Mouse (Mus musculus): Measurements from ENCODE around the gene Plxnb2. TPM values are rescaled to one million over a fixed set of nuclear protein-coding genes. Genes with fewer than 3 reads are reported as not detected.

Plxnb2 gene
- polyA plus RNA-seq (2015; fragmentation: Nextera tagmentation; extraction: Ambion mirVana): 123 and 128 TPM in 2 replicates

DNA sequence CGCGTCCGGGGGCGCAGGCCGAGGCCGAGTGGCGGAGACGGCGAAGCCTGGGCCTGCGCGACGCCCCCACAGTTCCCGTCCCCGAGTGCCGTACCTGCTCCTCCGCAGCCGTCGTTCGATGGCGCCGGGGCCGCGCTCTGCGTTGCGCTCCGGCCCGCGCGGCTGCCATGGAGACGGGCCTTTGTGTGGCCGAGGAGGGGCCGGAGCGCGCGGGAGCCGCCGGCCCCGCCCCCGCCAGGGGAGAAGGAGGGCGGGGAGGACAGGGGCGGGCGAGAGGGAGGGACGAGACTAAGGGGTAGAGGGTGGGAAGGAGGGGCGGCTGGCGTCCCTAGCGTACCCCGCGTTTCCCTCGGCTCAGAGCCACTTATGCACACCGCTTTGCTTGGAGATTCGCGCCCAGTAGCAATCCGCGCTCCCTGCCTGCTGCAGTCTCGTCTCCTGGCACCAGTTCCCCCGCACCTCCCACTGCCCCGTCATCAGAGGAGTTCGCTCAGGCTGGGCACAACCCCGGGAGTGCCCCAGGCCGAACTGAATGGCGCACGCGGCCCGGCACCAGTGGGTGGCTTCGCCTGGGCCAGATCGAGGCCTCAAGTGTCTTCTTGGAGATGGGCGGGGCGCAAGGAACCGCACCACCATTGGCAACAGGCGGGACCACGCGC, at the start of gene Plxnb2:
Plxnb2 (minus strand) TSS at position 218 of the 659 bp plus-strand sequence.
- 1% methylated on average over 61 of the region's 72 CpGs for WGBS
- H3K4me2 ChIP-seq: peak within 1 kb of the TSS; percentile 96
- H3K36me3 ChIP-seq: no peaks in the 10 kb centered on the region
- peak; percentile 84 for ATAC-seq (ENCODE audit: borderline replicate concordance, extremely low read depth, low FRiP score, low TSS enrichment)
- no peaks in the 10 kb centered on the region for H3K27me3 ChIP-seq
- H3K4me3 ChIP-seq: peak within 1 kb of the TSS; percentile 87
- H3K4me1 ChIP-seq: peaks cover 57% of the 10 kb centered on the region
- peak within 1 kb of the TSS; percentile 85 for H3K9ac ChIP-seq
- no peaks in the 10 kb centered on the region for H3K9me3 ChIP-seq
- peak within 1 kb of the TSS; percentile 96 for H3K27ac ChIP-seq

GRCm38 (mm10) chr15:89215611-89216233, 35.1 kb upstream of the Plxnb2 start:
- Histone ChIP-seq H3K27ac (no peak overlapping the region), H3K36me3 (peaks cover 7% of the 10 kb centered on the region), H3K9ac (no peak overlapping the region), H3K4me2 (no peak overlapping the region), H3K27me3 (no peaks in the 10 kb centered on the region), H3K9me3 (no peaks in the 10 kb centered on the region), H3K4me1 (peaks cover 11% of the 10 kb centered on the region), H3K4me3 (no peak overlapping the region)
- ATAC-seq (ENCODE audit: borderline replicate concordance, extremely low read depth, low FRiP score, low TSS enrichment): no peak
- WGBS: 81% methylated on average over 2 of the region's 2 CpGs

GRCm38 (mm10) chr15:89214953-89215352, 34.4 kb upstream of the Plxnb2 start:
- no peak overlapping the region for H3K27ac ChIP-seq
- no peaks in the 10 kb centered on the region for H3K27me3 ChIP-seq
- no peaks in the 10 kb centered on the region for H3K9me3 ChIP-seq
- peaks cover 12% of the 10 kb centered on the region for H3K4me1 ChIP-seq
- 90% methylated on average over 3 of the region's 3 CpGs for WGBS
- H3K4me3 ChIP-seq: no peak overlapping the region
- no peak overlapping the region for H3K4me2 ChIP-seq
- H3K9ac ChIP-seq: no peak overlapping the region
- no peak for ATAC-seq (ENCODE audit: borderline replicate concordance, extremely low read depth, low FRiP score, low TSS enrichment)
- peaks cover 7% of the 10 kb centered on the region for H3K36me3 ChIP-seq

GRCm38 (mm10) chr15:89213517-89213916, 32.9 kb upstream of the Plxnb2 start:
- 89% methylated on average over 3 of the region's 3 CpGs for WGBS
- no peak for ATAC-seq (ENCODE audit: borderline replicate concordance, extremely low read depth, low FRiP score, low TSS enrichment)
- H3K9me3 ChIP-seq: no peaks in the 10 kb centered on the region
- no peaks in the 10 kb centered on the region for H3K27me3 ChIP-seq
- no peak overlapping the region for H3K9ac ChIP-seq
- H3K4me3 ChIP-seq: no peak overlapping the region
- H3K4me1 ChIP-seq: peaks cover 14% of the 10 kb centered on the region
- H3K27ac ChIP-seq: no peak overlapping the region
- H3K4me2 ChIP-seq: no peak overlapping the region
- H3K36me3 ChIP-seq: peaks cover 7% of the 10 kb centered on the region

DNA sequence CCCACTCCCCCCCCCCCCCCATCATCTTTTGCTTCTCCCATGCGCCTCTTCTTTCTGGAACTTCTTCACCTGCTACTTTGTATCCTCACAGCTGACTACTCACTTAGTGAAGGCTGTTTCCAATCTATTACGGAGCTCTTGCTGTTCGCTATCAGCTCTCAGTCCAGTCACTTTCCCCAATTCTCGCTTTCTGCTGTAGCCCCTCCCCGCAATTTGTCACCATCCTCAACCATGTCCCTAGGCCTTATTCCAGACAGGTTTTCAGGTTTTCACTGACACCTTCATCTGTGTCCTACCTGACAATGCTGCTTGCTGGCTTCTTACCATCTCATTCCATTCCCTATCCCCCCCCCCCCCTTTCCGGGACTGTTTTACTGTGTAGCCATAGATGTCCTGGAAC, 31.9 kb upstream of the Plxnb2 start:
- Histone ChIP-seq H3K36me3 (peaks cover 7% of the 10 kb centered on the region), H3K27ac (no peak overlapping the region), H3K27me3 (no peaks in the 10 kb centered on the region), H3K4me1 (peaks cover 14% of the 10 kb centered on the region), H3K4me3 (peak overlapping the region; percentile 95), H3K9me3 (no peaks in the 10 kb centered on the region), H3K4me2 (peak overlapping the region; percentile 87), H3K9ac (peak overlapping the region; percentile 91; the same call in 1 of the 2 replicates)
- no peak for ATAC-seq (ENCODE audit: borderline replicate concordance, extremely low read depth, low FRiP score, low TSS enrichment)
- 66% methylated on average over 6 of the region's 6 CpGs for WGBS

GRCm38 (mm10) chr15:89211716-89212461, 31.3 kb upstream of the Plxnb2 start:
- Histone ChIP-seq H3K4me2 (peak overlapping the region; percentile 87), H3K4me1 (peaks cover 14% of the 10 kb centered on the region), H3K4me3 (peak overlapping the region; percentile 95), H3K27me3 (no peaks in the 10 kb centered on the region), H3K36me3 (peaks cover 7% of the 10 kb centered on the region), H3K9ac (peak overlapping the region; percentile 91), H3K27ac (peak overlapping the region; percentile 89), H3K9me3 (no peaks in the 10 kb centered on the region)
- ATAC-seq (ENCODE audit: borderline replicate concordance, extremely low read depth, low FRiP score, low TSS enrichment): peak; percentile 63
- 2% methylated on average over 30 of the region's 35 CpGs for WGBS

GRCm38 (mm10) chr15:89210915-89211715, 30.5 kb upstream of the Plxnb2 start, which contains the start of gene Ppp6r2:
Gene Ppp6r2, plus strand, starts transcription at chr15:89211553.
- Histone ChIP-seq H3K9me3 (no peaks in the 10 kb centered on the region), H3K9ac (peak within 1 kb of the TSS; percentile 91), H3K36me3 (peaks cover 7% of the 10 kb centered on the region; the same call in 1 of the 2 replicates), H3K27me3 (no peaks in the 10 kb centered on the region), H3K4me2 (peak within 1 kb of the TSS; percentile 87), H3K4me1 (peaks cover 14% of the 10 kb centered on the region), H3K4me3 (peak within 1 kb of the TSS; percentile 95), H3K27ac (peak within 1 kb of the TSS; percentile 89)
- ATAC-seq (ENCODE audit: borderline replicate concordance, extremely low read depth, low FRiP score, low TSS enrichment): peak; percentile 85
- WGBS: 6% methylated on average over 23 of the region's 73 CpGs

DNA sequence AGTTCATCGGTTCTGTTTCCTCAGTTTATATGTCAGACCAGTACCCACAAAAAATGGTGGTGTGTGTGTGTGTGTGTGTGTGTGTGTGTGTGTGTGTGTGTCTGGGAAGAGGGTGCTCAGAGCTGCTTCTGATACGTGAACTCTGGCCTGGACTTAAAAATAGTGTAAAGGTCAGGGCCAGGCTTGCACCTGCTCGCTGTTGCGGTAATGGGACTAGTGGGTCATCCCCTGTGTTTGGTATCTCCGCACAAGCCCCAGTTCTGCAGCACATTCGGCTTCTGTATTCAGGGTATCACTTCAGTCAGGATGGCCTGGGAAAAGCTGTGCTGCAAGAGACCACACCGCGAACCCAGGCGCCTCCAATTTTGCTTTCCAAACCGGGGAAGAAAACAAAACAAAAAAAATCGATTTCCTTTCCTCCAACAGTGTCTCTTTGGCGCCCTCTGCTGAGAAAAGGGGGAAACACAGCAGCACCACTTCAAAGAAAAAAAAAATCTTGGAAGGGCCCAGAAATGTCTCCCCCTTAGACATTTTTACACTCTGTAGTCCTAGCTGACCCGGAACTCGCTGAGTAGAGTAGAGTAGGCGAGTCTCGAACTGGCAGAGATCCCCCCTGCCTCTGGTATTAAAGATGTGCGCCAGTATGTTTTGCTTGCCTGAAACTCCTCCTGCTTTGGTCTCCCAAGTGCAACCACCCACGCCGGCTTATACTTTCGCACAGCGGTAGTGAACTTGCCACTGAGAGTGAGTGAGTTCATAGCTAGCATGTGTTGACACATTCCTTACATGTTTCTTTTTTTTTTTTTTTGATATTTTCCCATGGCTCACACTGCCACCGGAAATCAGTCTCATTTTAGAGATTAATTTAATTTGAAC, 29.5 kb upstream of the Plxnb2 start:
- Histone ChIP-seq H3K9me3 (no peaks in the 10 kb centered on the region), H3K9ac (peak overlapping the region; percentile 39), H3K4me3 (peak overlapping the region; percentile 95), H3K4me2 (peak overlapping the region; percentile 87), H3K36me3 (no peaks in the 10 kb centered on the region), H3K27ac (peak overlapping the region; percentile 89), H3K27me3 (no peaks in the 10 kb centered on the region), H3K4me1 (peaks cover 14% of the 10 kb centered on the region)
- no peak for ATAC-seq (ENCODE audit: borderline replicate concordance, extremely low read depth, low FRiP score, low TSS enrichment)
- 12% methylated on average over 22 of the region's 22 CpGs for whole genome bisulfite sequencing

DNA sequence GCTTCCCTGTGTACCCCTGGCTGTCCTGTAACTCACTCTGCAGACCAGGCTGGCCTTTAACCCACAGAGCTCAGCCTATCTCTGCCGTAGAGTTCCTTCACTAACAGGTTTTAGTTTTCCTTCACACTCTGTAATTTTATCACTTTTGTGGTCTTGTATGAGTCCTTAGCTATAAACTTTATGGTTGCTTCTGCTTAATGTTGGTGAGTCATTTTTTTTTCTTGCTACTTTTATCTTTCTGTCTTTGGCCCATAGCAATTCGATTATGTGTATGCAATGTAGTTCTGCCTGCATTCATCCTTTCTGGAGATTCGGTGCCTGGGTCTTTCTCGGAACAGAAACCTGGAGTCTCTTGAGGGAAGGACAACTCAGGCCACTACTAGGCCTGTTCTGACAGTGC, 26.9 kb upstream of the Plxnb2 start:
- WGBS: 75% methylated on average over 4 of the region's 4 CpGs
- Histone ChIP-seq H3K4me1 (peaks cover 8% of the 10 kb centered on the region), H3K36me3 (no peaks in the 10 kb centered on the region), H3K9ac (no peak overlapping the region), H3K27me3 (no peaks in the 10 kb centered on the region), H3K4me2 (no peak overlapping the region), H3K9me3 (peaks cover 4% of the 10 kb centered on the region; the same call in 1 of the 2 replicates), H3K27ac (no peak overlapping the region), H3K4me3 (no peak overlapping the region)
- no peak for ATAC-seq (ENCODE audit: borderline replicate concordance, extremely low read depth, low FRiP score, low TSS enrichment)

- H3K4me2 ChIP-seq: peak overlapping the region; percentile 78
- no peak for ATAC-seq (ENCODE audit: borderline replicate concordance, extremely low read depth, low FRiP score, low TSS enrichment)
- H3K27ac ChIP-seq: peak overlapping the region; percentile 56; the same call in 1 of the 2 replicates
- H3K27me3 ChIP-seq: no peaks in the 10 kb centered on the region
- H3K36me3 ChIP-seq: no peaks in the 10 kb centered on the region
- peak overlapping the region; percentile 90 for H3K4me3 ChIP-seq
- peak overlapping the region; percentile 48 for H3K9ac ChIP-seq
- 62% methylated on average over 15 of the region's 15 CpGs for WGBS
- H3K9me3 ChIP-seq: no peaks in the 10 kb centered on the region
- peaks cover 16% of the 10 kb centered on the region for H3K4me1 ChIP-seq
These were observed 16.5 kb upstream of the Plxnb2 start for GRCm38 (mm10) chr15:89197056-89197455.

Measured in lung, embryonic 15.5 days (tissue).